Mouse (Mus musculus) monocyte, adult 2 months (primary cell): ENCODE data around the gene Itgb1bp1.

Experiments
- DNase-seq, 2 experiments: peaks; one replicate each; pipeline ENCODE4 v3.0.0; 2022; ENCODE audit warnings: low spot score in 2 of 2, low read depth in 1 of 2

The Itgb1bp1 gene

DNA sequence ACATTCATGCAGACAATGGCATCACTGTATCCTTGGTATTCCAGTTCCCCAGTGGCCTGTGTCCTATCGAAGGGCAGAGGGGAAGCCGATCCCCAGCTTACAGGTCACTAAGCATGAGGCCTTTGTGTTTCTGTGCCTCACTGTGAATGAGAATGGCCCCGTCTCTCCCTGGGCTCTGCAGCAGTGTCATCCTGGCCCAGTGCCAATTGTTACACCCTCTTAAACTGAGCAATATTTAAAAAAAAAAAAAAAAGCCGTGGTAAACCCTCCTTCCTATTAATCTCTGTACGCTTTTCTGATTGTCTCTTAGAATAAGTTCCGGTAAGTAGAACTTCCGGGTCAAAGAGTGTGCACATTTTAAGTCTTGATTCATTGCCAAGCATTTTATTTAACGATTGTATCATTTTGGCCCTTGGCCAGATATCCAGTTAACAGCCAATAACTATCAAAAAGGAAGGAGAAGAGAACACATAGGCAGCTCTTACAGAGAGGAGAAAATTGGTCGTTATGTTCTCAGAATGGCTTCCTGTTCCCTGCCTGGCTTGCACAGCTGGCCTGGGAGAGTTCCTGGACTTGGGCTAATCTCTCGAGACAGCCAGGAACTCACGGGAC lies 81.3 kb downstream of the Itgb1bp1 start:
- no peak for DNase-seq

DNA sequence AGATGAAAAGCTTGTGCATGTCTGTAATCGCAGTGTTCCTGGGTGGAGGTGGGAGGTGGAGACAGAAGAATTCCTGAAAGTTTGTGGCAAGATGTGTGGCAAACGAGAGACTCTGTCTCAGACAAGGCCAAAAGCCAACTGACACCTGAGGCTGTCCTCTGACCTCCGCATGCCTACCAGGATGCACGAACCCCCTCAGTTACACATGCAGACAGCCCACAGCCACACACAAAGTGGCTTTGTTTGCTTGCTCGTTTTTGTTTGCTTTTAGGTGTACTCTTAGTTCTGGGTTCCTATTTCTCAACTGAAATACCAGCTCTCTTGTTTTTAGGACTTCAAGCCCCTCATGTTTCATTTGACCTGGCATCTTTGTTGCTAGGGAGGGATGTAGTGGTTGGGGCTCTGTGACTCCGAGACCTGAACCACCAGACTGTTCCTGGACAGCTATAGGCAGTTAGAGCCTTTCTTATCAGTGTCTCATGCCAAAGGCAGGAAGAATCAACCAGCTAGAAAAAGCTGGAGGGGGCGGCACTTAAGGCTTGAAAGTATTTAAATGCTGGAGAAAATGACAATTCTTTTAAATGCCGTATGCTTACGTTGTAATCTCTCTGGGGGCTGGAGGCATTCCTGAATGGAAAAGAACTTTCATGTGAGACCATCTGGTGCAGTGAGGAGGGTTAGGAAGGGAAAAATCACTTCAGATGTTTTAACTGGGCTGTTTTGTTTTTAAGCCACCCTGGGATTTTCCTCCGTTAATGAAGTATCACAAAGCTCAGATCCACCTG lies 84.4 kb downstream of the Itgb1bp1 start:
- no peak for DNase-seq

DNA sequence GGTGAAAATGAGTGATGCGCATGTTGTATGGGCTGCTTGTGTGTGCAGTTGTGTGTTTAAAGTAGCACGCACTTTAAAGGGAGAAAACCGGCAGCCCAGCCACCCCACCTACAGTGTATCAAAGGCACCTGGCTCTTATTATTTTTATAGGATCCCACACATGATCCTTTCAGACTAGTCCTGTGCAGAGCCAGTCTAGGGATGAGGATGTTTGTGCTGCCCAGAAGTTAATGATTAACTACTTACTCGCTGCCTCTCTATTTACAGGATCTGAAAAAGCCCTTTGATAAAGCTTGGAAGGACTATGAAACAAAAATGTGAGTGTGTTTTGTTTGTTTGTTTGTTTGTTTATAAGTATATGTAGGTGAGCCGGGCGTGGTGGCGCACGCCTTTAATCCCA lies 85.5 kb downstream of the Itgb1bp1 start:
- DNase-seq, result no peak

DNA sequence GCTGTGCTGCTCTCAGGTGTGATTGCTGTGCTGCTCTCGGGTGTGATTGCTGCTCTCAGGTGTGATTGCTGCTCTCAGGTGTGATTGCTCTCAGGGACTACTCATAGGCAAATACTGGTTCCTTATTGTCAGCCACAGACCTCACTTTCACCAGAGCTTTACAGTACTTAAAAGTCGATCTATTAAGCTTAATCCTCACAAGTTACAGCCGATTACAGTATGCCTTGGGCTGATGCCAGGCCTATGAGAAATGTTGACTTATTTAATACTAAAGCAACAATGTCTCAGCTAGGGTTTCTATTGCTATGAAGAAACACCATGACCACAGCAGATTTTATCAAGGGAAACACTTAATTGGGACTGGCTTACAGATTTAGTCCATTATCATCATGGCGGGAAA lies 89.7 kb downstream of the Itgb1bp1 start:
- DNase-seq, result no peak

DNA sequence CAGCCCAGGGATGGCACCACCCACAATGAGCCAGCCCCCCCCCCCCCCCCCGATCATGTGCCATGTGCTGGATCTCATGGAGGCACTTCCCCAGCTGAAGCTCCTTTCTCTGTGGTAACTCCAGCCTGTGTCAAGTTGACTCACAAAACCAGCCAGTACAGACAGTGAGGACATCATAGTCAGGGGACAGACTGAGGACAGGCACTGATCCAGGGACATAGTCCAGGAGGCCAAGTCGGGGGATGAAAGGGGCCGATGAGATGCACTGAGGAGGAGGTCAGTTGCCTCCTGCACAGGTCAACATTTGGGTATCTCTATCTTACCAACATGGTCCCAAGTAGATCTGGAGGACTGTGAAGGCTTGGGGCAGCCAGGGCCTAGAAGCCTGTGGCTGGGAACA lies 90.6 kb downstream of the Itgb1bp1 start:
- DNase-seq, result no peak

DNA sequence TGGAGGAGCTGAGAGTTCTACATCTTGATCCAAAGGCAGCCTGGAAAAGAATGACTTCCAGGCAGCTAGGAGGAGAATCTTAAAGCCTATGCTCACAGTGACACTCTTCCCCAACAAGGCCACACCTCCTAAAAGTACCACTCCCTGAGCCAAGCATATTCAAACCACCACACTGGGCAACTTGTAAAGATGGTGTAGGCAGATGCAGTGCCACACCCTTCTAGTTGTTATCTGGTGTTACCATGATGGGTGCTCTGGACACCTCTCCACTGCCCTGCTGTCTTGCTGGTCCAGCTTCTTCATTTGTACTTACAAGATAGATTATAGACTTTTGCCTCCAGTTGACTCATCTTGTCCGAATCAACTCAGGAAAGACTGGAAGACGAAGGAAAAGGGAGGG lies 94.5 kb downstream of the Itgb1bp1 start:
- no peak for DNase-seq
